Comparison of ENCODE assay signal across 8 mouse cellular contexts in genomic region chr2:84386563-84387393, GRCm38 (mm10). TPM values are rescaled to one million over a fixed set of nuclear protein-coding genes. Genes with fewer than 3 reads are reported as not detected.
DNase-seq lines count a peak whose midpoint lies in the region; ATAC-seq lines count a peak whose summit lies in the region.

No protein-coding gene starts in this region.

- peak overlapping the region; percentile 31 for H3K4me2 ChIP-seq in hindbrain, embryonic 13.5 days
- peak overlapping the region; percentile 53 for H3K4me2 ChIP-seq in liver, embryonic 15.5 days

- H3K27ac ChIP-seq in brown adipose tissue, adult 24 weeks (replicated peaks; ENCODE audit: low read depth, low read length), result peak overlapping the region; percentile 77
- no peak overlapping the region for H3K27ac ChIP-seq in hindbrain, embryonic 13.5 days
- peak overlapping the region; percentile 45; the same call in 1 of the 2 replicates for H3K27ac ChIP-seq in liver, embryonic 15.5 days (replicated peaks)

- H3K4me3 ChIP-seq in brown adipose tissue, adult 24 weeks (ENCODE audit: insufficient read depth, low read depth, low read length), result peak overlapping the region; percentile 55
- H3K4me3 ChIP-seq in hindbrain, embryonic 13.5 days, result 0 out of 2 replicates have a peak overlapping the region, but pooled peaks have one; percentile 11
- H3K4me3 ChIP-seq in liver, embryonic 15.5 days (replicated peaks), result peak overlapping the region; percentile 39

- H3K9ac ChIP-seq in hindbrain, embryonic 13.5 days, result no peak overlapping the region
- no peak overlapping the region for H3K9ac ChIP-seq in liver, embryonic 15.5 days

- WGBS in hindbrain, embryonic 13.5 days, result 44% methylated on average over 18 of the region's 18 CpGs
- 58% methylated on average over 18 of the region's 18 CpGs for WGBS in liver, embryonic 15.5 days (ENCODE audit: insufficient replicate concordance)

- H3K4me1 ChIP-seq in brown adipose tissue, adult 24 weeks (ENCODE audit: control insufficient read depth, insufficient read depth, insufficient read length, low read length), result peaks cover 3% of the 10 kb centered on the region; the same call in 1 of the 2 replicates
- H3K4me1 ChIP-seq in hindbrain, embryonic 13.5 days (replicated peaks), result no peaks in the 10 kb centered on the region
- peaks cover 24% of the 10 kb centered on the region for H3K4me1 ChIP-seq in liver, embryonic 15.5 days (replicated peaks)

- H3K9me3 ChIP-seq in hindbrain, embryonic 13.5 days, result no peaks in the 10 kb centered on the region
- H3K9me3 ChIP-seq in liver, embryonic 15.5 days (replicated peaks), result no peaks in the 10 kb centered on the region

- no peaks in the 10 kb centered on the region for H3K36me3 ChIP-seq in hindbrain, embryonic 13.5 days
- H3K36me3 ChIP-seq in liver, embryonic 15.5 days (replicated peaks), result no peaks in the 10 kb centered on the region

- no peak for ATAC-seq in hindbrain, embryonic 13.5 days (ENCODE audit: low FRiP score)
- no peak for ATAC-seq in liver, embryonic 15.5 days (ENCODE audit: insufficient read depth)
- ATAC-seq in inflammation-experienced regulatory T-cells, adult 6 months, result no peak

- H3K27me3 ChIP-seq in hindbrain, embryonic 13.5 days, result no peaks in the 10 kb centered on the region
- H3K27me3 ChIP-seq in liver, embryonic 15.5 days, result no peaks in the 10 kb centered on the region

- peak; percentile 17 for DNase-seq in adrenal gland, adult 2 months
- DNase-seq in adrenal gland, postnatal 25 days, result no peak
- DNase-seq in frontal cortex, postnatal 36 days (ENCODE audit: low spot score in 2 of 2), result no peak
- no peak for DNase-seq in gastrocnemius, postnatal 10 days

RNA-seq across cellular contexts. Expression of gene Calcrl, which starts 38.4 kb away (rescaled TPM):
- 10 to 100 TPM; 15.2 to 23.8 TPM for total RNA-seq in adrenal gland, adult 2 months (2021)
- polyA plus RNA-seq in adrenal gland, adult 2 months (2012; rRNA removed), result 2.8 and 6.7 TPM in 2 replicates
- 22.6 and 25.0 TPM in 2 replicates for total RNA-seq in adrenal gland, postnatal 25 days (2021)
- 5.7 and 8.2 TPM in 2 replicates for polyA plus RNA-seq in brown adipose tissue, adult 24 weeks (2012; ENCODE audit: insufficient read depth, insufficient read length, missing spikeins)
- polyA plus RNA-seq in hindbrain, embryonic 13.5 days (2015; fragmentation: Nextera tagmentation; extraction: Ambion mirVana), result 12.5 and 14.2 TPM in 2 replicates
- polyA plus RNA-seq in liver, embryonic 15.5 days (2015; fragmentation: Nextera tagmentation; extraction: Ambion mirVana), result 10.0 and 11.5 TPM in 2 replicates
- 10 to 100 TPM; 28.9 to 33.5 (median 29.7) TPM for polyA plus RNA-seq in inflammation-experienced regulatory T-cells, adult 6 months (2017; shearing (Covaris generic))
- total RNA-seq in gastrocnemius, postnatal 10 days (2021), result 10 to 100 TPM; 24.5 to 31.6 TPM
